Mouse (Mus musculus): ENCODE results near the gene Sell.
"Not testable (repeated sequence)": the region's sequence is repeated elsewhere in the genome, so short reads cannot be mapped to it uniquely, and the experiment has no call there.

GRCm38 (mm10) chr1:164022106-164022505 is 39.7 kb upstream of the Sell start:
- not testable (repeated sequence) for TF ChIP-seq POLR2A (IDR thresholded peaks at IDR 0.05; ENCODE audit: borderline replicate concordance, extremely low read depth, insufficient read depth, insufficient read length, poor library complexity, severe bottlenecking); CTCF (IDR thresholded peaks at IDR 0.05; ENCODE audit: borderline replicate concordance, extremely low read depth, insufficient read depth, insufficient read length)

Data from brain, embryonic 14.5 days (tissue).